Mouse (Mus musculus) CD4-positive, CD25-positive, alpha-beta regulatory T cell, adult 4 months (primary cell): ENCODE measurements around the gene Fmc1. TPM values are rescaled to one million over a fixed set of nuclear protein-coding genes. Genes with fewer than 3 reads are reported as not detected.

ENCODE experiments used
- ATAC-seq: one replicate; pipeline ENCODE4 v1.8.0; 2017
- polyA plus RNA-seq, 2 experiments: library from polyadenylated mRNA; unstranded; fragments of 100-300 nt; shearing (Covaris generic); gene quantifications; one replicate each; pipeline ENCODE4 v1.2.1; 2017

Fmc1 gene
- polyA plus RNA-seq, 2 experiments from 2014 or later: 56.6 to 59.6 TPM

DNA sequence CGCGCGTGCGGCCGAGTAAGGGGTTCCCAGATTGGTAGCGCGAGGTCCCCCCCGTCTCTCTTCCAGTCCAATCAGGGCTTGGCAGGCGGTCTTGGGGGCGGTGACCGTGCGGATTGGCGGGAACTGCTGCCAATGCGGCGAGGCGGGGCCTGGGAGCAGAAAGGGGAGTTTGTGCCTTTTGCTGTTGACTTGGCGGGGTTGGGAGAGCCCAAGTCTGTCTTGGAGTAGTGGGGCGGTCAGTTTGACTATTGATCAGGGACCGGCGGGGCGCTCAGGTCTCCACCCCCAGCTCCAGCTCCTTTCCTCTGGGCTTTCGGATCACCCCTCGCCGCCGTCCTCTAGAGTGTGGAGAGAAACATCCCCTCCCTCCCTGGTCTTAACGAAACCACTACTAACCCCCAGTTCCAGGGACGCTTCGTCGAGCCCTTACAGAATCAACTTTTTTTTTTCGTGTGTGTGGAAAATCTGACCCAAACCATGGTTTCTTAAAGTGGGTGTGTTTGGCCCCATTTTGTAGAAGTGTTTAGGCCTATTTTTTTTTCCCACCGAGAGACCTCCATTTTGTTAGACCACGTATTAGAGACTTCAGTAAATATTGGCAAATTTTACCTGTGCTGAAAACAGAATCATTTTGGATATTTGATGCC, 18.8 kb downstream of the Fmc1 start:
- peak; percentile 79 for ATAC-seq

DNA sequence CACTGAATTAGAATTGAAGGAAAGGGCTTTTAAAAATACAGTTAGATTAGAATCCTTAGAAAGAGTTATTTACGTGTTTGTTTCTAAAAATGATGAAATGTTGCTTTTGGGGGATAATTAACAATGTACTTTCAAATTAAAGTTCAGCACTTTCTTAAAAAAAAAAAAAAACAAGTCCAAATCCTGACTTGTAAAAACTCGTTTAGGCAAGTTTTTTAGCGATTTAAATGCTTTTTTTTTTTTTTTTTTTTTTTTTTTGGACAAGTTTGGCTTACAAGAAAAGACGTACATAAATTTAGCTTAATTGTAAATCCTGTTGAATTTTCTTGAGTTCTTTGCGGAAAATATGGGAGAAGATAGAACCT, 19.3 kb downstream of the Fmc1 start:
- no peak for ATAC-seq

GRCm38 (mm10) chr6:38576096-38576495, 42.8 kb downstream of the Fmc1 start:
- no peak for ATAC-seq

GRCm38 (mm10) chr6:38580112-38580857, 47.0 kb downstream of the Fmc1 start:
- ATAC-seq: no peak

DNA sequence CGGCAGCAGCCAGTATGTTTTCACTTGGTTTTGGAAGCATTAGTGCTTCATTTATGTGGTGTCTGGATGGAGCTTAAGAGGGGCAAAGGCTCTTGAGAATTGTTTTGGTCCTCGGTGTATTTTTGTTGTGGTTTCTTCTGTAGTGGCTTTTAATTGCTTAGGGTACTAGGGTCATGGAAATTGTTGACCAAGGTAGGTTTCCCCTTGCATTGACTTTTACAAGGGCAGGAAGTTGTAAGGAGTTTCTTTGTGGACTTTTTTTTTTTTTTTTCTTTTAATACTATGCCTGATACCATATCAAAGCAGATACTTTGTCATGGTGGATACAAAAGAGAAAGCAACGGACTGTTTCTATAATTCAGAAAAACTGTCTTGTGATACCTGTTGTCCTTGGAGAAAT, 48.4 kb downstream of the Fmc1 start:
- peak; percentile 78 for ATAC-seq

Other genes with a start within 250 kb of the Fmc1 start
- gene Zc3hav1l, start 234.2 kb upstream of the Fmc1 start, polyA plus RNA-seq: under 1 TPM; 0.38 to 0.55 TPM
- 100 to 1,000 TPM; 189 to 215 TPM for gene Zc3hav1, start 178.9 kb upstream of the Fmc1 start, polyA plus RNA-seq
- not detected for gene Ttc26, start 152.0 kb upstream of the Fmc1 start, polyA plus RNA-seq
- 10 to 100 TPM; 26.7 to 30.2 TPM for gene Ubn2, start 99.6 kb upstream of the Fmc1 start, polyA plus RNA-seq
- gene Luc7l2, start 17.8 kb downstream of the Fmc1 start, polyA plus RNA-seq: 100 to 1,000 TPM; 124 to 191 TPM
- gene Klrg2, start 103.7 kb downstream of the Fmc1 start, polyA plus RNA-seq: not detected
- not detected for gene Clec2l, start 129.6 kb downstream of the Fmc1 start, polyA plus RNA-seq